Mouse (Mus musculus) kidney, postnatal 14 days (tissue): ENCODE results near the gene Igfn1.

Source experiments
- DNase-seq: peaks from one replicate; pipeline ENCODE4 v3.0.0; 2022; ENCODE audit warnings: mixed read lengths

Gene Igfn1

DNA sequence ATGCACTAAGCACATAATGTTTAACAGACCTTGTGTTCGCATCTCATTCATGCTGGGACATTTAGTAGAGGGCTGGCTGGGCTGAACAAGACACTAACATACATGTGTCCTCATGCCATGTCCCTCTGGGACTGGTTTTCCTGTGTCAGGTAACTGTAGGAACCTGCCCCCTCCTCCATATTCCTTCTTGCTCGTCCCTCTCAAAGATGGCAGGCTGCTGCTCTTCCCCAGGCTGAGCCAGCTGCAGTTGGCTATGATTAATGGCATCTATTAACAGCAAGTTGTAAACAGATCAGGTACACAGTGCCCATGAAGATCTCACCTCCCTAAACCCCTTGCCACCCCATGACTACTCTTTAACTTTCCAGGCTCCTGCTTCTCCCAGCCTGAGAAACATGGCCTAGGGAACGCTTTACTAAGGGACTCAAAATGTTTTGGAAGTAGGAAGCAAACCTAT, at the start of gene Igfn1:
Gene Igfn1 (minus strand): TSS at position 51 of the 457 bp plus-strand sequence.
- no peak for DNase-seq

GRCm38 (mm10) chr1:136055771-136056170, 49.6 kb upstream of the Igfn1 start:
- DNase-seq: no peak

DNA sequence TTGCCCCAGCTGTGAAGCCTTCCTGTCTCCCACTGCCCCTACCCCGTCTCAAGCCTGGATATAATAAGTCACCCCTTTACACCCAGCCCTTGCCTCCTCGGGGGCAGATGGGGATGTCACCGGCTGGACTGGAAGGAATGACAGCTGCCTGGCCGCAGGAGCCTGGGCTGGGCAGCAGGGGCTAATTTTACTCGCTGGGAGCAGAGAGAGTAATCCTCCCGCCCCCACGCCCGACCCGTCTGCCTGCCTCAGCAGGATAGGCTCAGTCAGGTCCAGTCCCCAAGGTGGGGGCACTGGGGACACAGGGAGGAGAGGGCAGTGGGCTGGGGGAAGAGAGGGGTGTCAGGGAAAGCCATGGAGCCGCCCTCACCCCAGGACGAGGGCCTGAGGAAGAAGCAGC, 46.4 kb upstream of the Igfn1 start, which contains the start of gene Cacna1s:
Gene Cacna1s (plus strand): TSS at position 204 of the 400 bp plus-strand sequence.
- DNase-seq: no peak

GRCm38 (mm10) chr1:136051465-136051864, 45.3 kb upstream of the Igfn1 start:
- peak; percentile 87 for DNase-seq

GRCm38 (mm10) chr1:136051013-136051315, 44.8 kb upstream of the Igfn1 start:
- DNase-seq: no peak

- DNase-seq: no peak
These were observed 44.3 kb upstream of the Igfn1 start, which contains the start of gene Ascl5 for GRCm38 (mm10) chr1:136050312-136051012. TSS of gene Ascl5 (plus strand) at chr1:136050804.

- no peak for DNase-seq
These were observed 41.8 kb upstream of the Igfn1 start for GRCm38 (mm10) chr1:136047894-136048293.

- no peak for DNase-seq
These were observed 41.3 kb upstream of the Igfn1 start for GRCm38 (mm10) chr1:136047432-136047831.

DNA sequence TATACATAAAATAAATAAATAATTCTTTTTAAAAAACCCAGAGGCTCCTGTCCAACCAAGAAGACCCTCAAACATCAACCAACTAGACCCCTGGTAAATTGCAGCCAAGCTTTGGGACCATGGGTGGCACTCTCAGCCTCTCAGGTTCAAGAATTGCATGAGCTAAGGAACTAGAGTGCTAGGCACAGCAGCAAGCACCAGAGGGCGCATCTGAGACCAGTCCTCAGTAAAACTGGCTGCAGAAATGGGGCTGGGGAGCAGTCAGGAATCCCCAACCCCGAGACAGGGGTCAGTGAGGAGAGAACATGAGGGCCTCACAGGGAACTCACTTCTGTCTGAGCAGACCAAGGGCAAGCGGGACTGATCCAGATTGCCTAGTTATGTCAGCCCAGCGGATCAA, 39.6 kb upstream of the Igfn1 start:
- peak; percentile 56 for DNase-seq

DNA sequence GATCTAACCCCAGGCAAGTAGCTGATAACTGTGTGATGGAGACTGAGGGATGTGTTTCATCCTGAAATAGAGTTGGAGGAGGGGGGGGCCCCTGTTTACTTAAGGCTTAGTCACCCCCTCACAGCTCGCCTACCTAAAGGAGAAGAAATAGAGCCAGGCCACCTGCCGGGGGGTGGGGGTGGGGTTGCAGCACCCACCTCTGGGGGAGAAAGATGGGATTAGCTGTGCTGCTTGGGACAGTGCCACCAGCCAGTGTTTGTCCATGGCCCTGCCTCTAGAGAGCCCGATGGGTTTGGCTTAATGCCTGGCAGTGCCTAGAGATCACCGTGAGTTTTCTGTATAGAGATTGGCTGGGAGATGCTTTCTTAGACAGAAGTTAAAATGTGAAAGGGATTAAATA, 34.7 kb upstream of the Igfn1 start:
- DNase-seq: no peak

GRCm38 (mm10) chr1:136040452-136040851, 34.3 kb upstream of the Igfn1 start:
- DNase-seq: no peak

DNA sequence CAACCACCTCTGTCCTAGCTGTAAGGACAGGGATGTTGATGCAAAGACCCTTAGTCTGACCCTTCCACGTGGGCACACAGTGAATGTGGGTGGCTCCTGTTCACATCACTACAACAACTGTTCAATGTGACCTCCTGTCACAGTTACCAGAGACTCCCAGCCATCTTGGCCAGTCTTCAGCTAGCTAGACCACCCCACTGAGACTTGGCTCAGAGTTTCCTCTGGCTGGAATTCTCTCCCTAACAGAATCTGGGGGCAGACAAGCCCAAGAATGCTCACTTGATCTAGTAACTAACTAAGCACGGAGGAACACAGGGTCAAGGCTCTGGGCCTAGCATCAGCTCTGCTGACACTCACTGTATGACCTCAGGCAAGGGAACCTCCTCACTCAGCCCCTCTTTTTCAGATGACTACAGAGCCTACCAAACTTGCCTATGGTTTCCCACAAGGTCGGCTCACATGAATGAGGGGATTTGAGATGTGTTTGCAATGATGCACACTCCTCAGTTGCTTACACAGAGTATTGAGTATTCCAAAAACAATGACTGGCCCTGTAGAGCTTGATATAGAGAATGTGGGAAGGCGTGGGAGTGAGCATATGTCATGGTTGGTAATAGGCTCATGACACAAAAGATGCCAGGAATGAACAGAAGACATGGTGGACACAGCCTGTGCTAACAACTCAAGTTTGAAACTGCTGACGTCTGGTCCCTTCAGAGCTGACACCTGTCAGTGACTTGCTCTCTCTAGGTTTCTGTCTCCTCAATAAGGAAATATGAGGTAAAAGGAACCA, 32.8 kb upstream of the Igfn1 start:
- DNase-seq: no peak

- no peak for DNase-seq
These were observed 26.8 kb upstream of the Igfn1 start for GRCm38 (mm10) chr1:136032961-136033360.

DNA sequence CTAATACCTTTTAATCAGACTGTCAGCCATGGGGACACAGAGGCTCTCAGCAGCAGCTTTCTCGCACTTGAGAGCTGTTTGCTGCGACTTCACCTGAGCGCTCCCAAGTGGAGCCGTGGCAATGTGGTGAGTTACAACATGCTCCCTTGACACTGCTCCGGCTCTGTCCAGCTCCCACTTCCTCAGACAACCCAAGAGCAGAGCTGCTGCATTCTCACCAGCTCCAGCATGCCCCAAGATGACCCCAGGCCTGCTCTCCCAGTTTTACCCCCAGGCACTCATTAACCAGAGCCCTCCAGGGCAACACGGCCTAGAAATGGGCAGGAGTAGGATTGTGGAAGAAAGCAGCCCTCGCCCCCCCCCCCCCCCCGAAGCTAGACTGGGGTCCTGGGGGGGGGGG, 25.6 kb upstream of the Igfn1 start:
- DNase-seq: peak; percentile 65

GRCm38 (mm10) chr1:136030201-136030600, 24.1 kb upstream of the Igfn1 start:
- no peak for DNase-seq

GRCm38 (mm10) chr1:136018390-136019189, 12.4 kb upstream of the Igfn1 start:
- peak; percentile 70 for DNase-seq

DNA sequence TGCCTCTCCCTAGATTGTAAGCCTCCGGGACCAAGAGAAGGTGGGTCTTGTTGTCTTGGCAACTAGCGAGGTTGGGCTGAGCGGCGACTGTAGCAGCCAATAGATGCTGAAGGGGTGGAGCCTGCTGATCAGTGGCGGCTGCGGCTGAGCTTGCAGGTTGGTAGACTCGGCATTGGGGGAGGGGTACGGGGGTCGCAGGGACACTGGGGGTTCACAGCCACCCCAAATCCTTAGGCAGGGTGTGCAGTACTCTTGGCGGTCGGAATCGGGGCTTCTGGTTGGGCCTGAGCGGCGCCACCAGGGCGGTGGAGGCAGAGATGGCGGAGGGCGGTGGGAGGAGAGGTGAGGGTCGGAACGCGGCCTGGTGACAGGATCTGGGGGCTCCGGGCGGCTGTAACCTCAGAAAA, 11.8 kb upstream of the Igfn1 start:
- peak; percentile 96 for DNase-seq

DNA sequence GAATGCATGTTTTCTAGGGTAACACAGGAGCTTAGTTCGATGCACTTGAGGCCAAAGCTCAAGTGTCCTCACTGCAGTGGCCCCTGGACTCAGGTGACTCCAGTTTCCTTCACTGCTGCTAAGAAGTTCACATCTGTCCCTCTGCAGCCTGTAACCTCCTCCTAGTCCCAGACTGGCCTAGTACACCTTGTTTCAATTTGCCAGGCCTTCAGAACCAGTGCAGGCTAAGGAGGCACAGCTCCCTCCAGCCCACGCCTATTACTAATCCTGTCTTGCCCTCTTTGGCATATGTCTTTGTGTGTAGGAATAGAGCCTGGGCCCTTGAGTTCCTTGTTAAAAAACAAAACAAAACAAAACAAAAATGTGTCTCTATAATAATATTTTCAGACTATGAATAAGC, 11.2 kb upstream of the Igfn1 start:
- DNase-seq: no peak

GRCm38 (mm10) chr1:136014796-136015502, 8.8 kb upstream of the Igfn1 start:
- DNase-seq: no peak

GRCm38 (mm10) chr1:136013513-136013912, 7.4 kb upstream of the Igfn1 start:
- no peak for DNase-seq

- no peak for DNase-seq
These were observed 4.1 kb upstream of the Igfn1 start for GRCm38 (mm10) chr1:136010247-136010646.

- no peak for DNase-seq
These were observed 2.0 kb upstream of the Igfn1 start for GRCm38 (mm10) chr1:136008159-136008533.
